Mouse (Mus musculus): Measurements from ENCODE around the gene Cdk2.
A peak's percentile ranks its signal among the peaks of the same experiment; 100 is the strongest.

Gene Cdk2

GRCm38 (mm10) chr10:128703895-128704294 lies 936 bp downstream of the Cdk2 start, which contains the start of gene Pmel:
Gene Pmel, plus strand, starts transcription at chr10:128704195.
- no peak for DNase-seq (ENCODE audit: low spot score)

- peak; percentile 49 for DNase-seq (ENCODE audit: low spot score)
Measured at GRCm38 (mm10) chr10:128702328-128703007, 2.4 kb downstream of the Cdk2 start.

GRCm38 (mm10) chr10:128700712-128701111 lies 4.1 kb downstream of the Cdk2 start:
- DNase-seq (ENCODE audit: low spot score): no peak

GRCm38 (mm10) chr10:128699611-128700010 lies 5.2 kb downstream of the Cdk2 start:
- no peak for DNase-seq (ENCODE audit: low spot score)

GRCm38 (mm10) chr10:128699006-128699405 lies 5.8 kb downstream of the Cdk2 start:
- DNase-seq (ENCODE audit: low spot score): no peak

- no peak for DNase-seq (ENCODE audit: low spot score)
Measured at GRCm38 (mm10) chr10:128697072-128697725, 7.6 kb downstream of the Cdk2 start.

GRCm38 (mm10) chr10:128695992-128696807 lies 8.6 kb downstream of the Cdk2 start, which contains the start of gene Rab5b:
Gene Rab5b, minus strand, starts transcription at chr10:128696264.
- DNase-seq (ENCODE audit: low spot score): peak; percentile 99

- DNase-seq (ENCODE audit: low spot score): no peak
Measured at GRCm38 (mm10) chr10:128695411-128695991, 9.3 kb downstream of the Cdk2 start.

- no peak for DNase-seq (ENCODE audit: low spot score)
Measured at GRCm38 (mm10) chr10:128674469-128675008, 30.3 kb downstream of the Cdk2 start.

- DNase-seq (ENCODE audit: low spot score): peak; percentile 64
Measured at GRCm38 (mm10) chr10:128673763-128674468, 30.9 kb downstream of the Cdk2 start, which contains the start of gene Suox. Gene Suox, minus strand, starts transcription at chr10:128674073.

GRCm38 (mm10) chr10:128671148-128671547 lies 33.7 kb downstream of the Cdk2 start:
- DNase-seq (ENCODE audit: low spot score): no peak

GRCm38 (mm10) chr10:128668790-128669672 lies 35.8 kb downstream of the Cdk2 start:
- peak; percentile 32 for DNase-seq (ENCODE audit: low spot score)

GRCm38 (mm10) chr10:128665806-128666205 lies 39.0 kb downstream of the Cdk2 start:
- no peak for DNase-seq (ENCODE audit: low spot score)

GRCm38 (mm10) chr10:128665307-128665706 lies 39.5 kb downstream of the Cdk2 start:
- DNase-seq (ENCODE audit: low spot score): no peak

GRCm38 (mm10) chr10:128664808-128665207 lies 40.0 kb downstream of the Cdk2 start:
- no peak for DNase-seq (ENCODE audit: low spot score)

GRCm38 (mm10) chr10:128663441-128664220 lies 41.2 kb downstream of the Cdk2 start:
- DNase-seq (ENCODE audit: low spot score): no peak

- no peak for DNase-seq (ENCODE audit: low spot score)
Measured at GRCm38 (mm10) chr10:128662465-128662864, 42.4 kb downstream of the Cdk2 start.

GRCm38 (mm10) chr10:128659490-128659889 lies 45.3 kb downstream of the Cdk2 start:
- no peak for DNase-seq (ENCODE audit: low spot score)

- no peak for DNase-seq (ENCODE audit: low spot score)
Measured at GRCm38 (mm10) chr10:128657844-128658243, 47.0 kb downstream of the Cdk2 start.
